Mouse (Mus musculus): ENCODE data around the gene Arl15. TPM values are rescaled to one million over a fixed set of nuclear protein-coding genes. Genes with fewer than 3 reads are reported as not detected.

Gene Arl15
- total and polyA plus RNA-seq, 2 experiments from 2014 or later: 13.6 to 32.6 TPM

DNA sequence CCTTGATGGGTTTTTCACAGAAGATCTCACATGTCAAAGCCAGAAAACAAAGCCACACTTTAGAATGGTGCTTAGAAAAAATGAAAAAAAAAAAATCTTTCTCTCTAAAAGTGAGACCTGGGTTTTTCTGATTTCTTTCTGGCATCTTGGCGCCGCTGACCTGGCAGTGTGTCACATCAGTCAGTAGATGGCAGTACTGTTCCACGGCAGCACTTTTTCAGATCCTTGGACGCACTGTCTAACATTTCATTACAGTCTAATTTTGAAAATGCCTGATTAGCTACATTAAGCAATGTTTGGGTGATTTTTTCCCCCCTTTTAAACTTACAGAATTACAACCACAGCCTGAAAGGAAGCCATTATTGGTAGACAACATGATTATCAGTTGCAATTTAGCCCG lies 83.1 kb downstream of the Arl15 start:
- Histone ChIP-seq H3K27me3 (ENCODE audit: insufficient read depth, low read length) (no peaks in the 10 kb centered on the region), H3K4me2 (ENCODE audit: low read depth, low read length) (no peak overlapping the region), H3K36me3 (ENCODE audit: insufficient read depth, low read length) (no peaks in the 10 kb centered on the region), H3K9me3 (ENCODE audit: low read length) (no peaks in the 10 kb centered on the region), H3K4me1 (ENCODE audit: insufficient read depth, low read length) (peaks cover 4% of the 10 kb centered on the region; the same call in 1 of the 2 replicates), H3K4me3 (ENCODE audit: low read length) (no peak overlapping the region), H3K27ac (no peak overlapping the region), H3K9ac (replicated peaks; ENCODE audit: low read length) (no peak overlapping the region)
- ATAC-seq (peak; percentile 72), DNase-seq (ENCODE audit: low spot score) (peak; percentile 87)
- 10% methylated on average over 5 of the region's 5 CpGs for WGBS
- TF ChIP-seq CTCF (IDR thresholded peaks at IDR 0.05; ENCODE audit: low read depth): peak; percentile 98

DNA sequence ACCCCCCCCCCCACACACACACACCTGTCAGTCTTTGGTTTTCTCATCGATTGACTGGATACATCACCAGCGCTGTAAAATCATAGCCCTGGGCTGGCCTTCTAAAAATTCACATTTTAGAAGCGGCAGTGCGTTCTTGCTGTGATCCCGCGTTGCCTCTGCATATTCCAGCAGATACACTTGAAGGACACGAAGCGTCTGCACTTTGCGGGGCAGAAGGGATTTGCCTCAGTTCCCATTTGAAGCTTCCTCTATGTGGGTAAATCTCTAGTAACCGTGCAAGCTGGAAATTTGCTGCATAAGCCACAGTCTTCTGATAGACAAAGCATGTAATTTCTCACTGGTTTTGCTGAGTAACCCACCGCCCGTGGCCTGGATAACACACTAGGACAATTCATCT lies 84.3 kb downstream of the Arl15 start:
- no peak for TF ChIP-seq CTCF (IDR thresholded peaks at IDR 0.05; ENCODE audit: low read depth)
- H3K4me2 ChIP-seq (ENCODE audit: low read depth, low read length): no peak overlapping the region
- H3K4me3 ChIP-seq (ENCODE audit: low read length): no peak overlapping the region
- peaks cover 4% of the 10 kb centered on the region; the same call in 1 of the 2 replicates for H3K4me1 ChIP-seq (ENCODE audit: insufficient read depth, low read length)
- ATAC-seq: no peak
- DNase-seq (ENCODE audit: low spot score): no peak
- 62% methylated on average over 12 of the region's 12 CpGs for WGBS
- no peak overlapping the region for H3K9ac ChIP-seq (replicated peaks; ENCODE audit: low read length)
- H3K36me3 ChIP-seq (ENCODE audit: insufficient read depth, low read length): no peaks in the 10 kb centered on the region
- H3K9me3 ChIP-seq (ENCODE audit: low read length): no peaks in the 10 kb centered on the region
- H3K27me3 ChIP-seq (ENCODE audit: insufficient read depth, low read length): no peaks in the 10 kb centered on the region
- H3K27ac ChIP-seq: no peak overlapping the region

DNA sequence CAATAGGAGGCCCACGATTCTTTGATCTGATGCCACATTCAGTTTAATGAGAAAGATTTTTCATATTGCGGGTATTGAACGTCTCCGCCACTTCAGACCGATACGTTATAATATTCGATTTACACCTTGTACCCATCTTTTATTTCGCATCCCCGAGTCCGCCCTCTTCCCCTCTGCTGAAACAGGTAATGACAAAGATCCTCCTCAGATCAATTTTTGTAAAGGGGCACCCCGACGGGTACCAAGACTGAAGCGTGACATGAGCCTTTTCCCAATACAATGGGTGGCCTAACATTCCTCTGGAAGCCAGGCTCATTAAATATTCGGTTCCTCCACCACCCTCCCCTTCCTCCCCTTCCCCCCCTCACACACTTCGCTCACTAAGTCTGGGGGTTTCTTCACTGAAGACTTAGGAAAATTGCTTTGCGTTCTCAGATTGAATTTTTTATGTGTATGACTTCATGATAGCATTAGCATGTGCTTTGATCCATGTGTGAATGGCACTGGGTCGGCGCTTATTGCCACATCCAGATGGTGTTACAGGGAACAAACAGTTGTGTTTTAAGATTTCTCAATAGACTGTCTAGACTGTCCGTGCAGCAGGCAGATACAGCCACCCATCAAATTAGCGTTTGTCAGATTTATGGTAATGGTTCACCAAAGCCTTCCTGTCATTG lies 85.5 kb downstream of the Arl15 start:
- WGBS: 22% methylated on average over 20 of the region's 20 CpGs
- Histone ChIP-seq H3K27ac (no peak overlapping the region), H3K27me3 (ENCODE audit: insufficient read depth, low read length) (no peaks in the 10 kb centered on the region), H3K4me2 (ENCODE audit: low read depth, low read length) (peak overlapping the region; percentile 27; the same call in 1 of the 2 replicates), H3K36me3 (ENCODE audit: insufficient read depth, low read length) (no peaks in the 10 kb centered on the region), H3K9me3 (ENCODE audit: low read length) (no peaks in the 10 kb centered on the region), H3K4me3 (ENCODE audit: low read length) (no peak overlapping the region), H3K4me1 (ENCODE audit: insufficient read depth, low read length) (peaks cover 4% of the 10 kb centered on the region; the same call in 1 of the 2 replicates), H3K9ac (replicated peaks; ENCODE audit: low read length) (no peak overlapping the region)
- ATAC-seq (peak; percentile 69), DNase-seq (ENCODE audit: low spot score) (no peak)
- no peak for TF ChIP-seq CTCF (IDR thresholded peaks at IDR 0.05; ENCODE audit: low read depth)

DNA sequence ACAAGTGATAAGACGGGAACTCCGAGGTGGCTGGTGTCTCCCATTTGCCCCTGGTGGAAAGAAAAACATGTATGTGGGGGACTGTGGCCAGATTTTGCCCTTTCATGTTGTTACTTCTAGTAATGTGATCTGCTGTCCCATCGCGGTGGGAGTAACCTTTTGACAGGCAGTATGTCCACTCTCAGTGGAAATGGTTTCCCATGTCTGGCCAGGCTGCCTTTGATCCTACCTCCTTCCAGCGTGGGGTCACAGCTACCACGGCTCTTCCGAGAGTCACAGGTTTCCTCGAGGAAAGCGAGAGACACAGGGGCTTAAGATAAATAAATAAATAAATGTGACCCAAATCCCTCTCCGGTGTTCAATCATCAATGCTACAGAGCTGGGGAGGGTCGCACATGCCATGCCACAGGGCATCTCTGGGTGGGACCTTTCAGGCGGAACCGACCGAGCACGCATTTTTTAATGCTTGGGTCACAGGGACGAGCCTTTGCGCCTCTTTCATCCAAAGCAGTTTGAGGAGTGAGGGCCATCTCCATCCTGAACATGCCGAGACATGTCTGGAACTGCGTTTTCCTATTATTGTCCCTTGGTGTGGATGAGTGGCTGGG lies 86.4 kb downstream of the Arl15 start:
- Histone ChIP-seq H3K4me1 (ENCODE audit: insufficient read depth, low read length) (peaks cover 4% of the 10 kb centered on the region; the same call in 1 of the 2 replicates), H3K9me3 (ENCODE audit: low read length) (no peaks in the 10 kb centered on the region), H3K4me2 (ENCODE audit: low read depth, low read length) (peak overlapping the region; percentile 27), H3K27ac (no peak overlapping the region), H3K4me3 (ENCODE audit: low read length) (no peak overlapping the region), H3K27me3 (ENCODE audit: insufficient read depth, low read length) (no peaks in the 10 kb centered on the region), H3K9ac (replicated peaks; ENCODE audit: low read length) (no peak overlapping the region), H3K36me3 (ENCODE audit: insufficient read depth, low read length) (no peaks in the 10 kb centered on the region)
- ATAC-seq: no peak
- TF ChIP-seq CTCF (IDR thresholded peaks at IDR 0.05; ENCODE audit: low read depth): no peak
- no peak for DNase-seq (ENCODE audit: low spot score)
- WGBS: 29% methylated on average over 19 of the region's 19 CpGs

DNA sequence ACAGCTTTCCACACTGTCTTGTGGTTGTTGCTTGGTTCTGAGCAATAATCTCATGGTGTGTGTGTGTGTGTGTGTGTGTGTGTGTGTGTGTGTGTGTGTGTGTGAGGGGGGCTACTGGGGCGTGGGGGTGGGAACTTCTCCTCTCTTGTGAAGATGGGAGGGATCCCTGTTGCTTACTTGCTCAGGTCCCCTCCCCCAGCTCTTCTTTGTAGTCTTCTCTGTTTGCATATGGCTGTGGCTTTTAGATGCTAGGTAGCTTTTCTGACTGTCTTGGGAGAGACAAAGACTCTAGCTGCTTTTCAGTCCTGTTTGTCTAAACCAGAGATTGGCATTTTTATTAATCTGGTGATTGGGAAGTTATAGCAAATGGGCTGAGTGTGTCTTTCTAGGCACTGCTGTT lies 88.7 kb downstream of the Arl15 start:
- WGBS: 23% methylated on average over 1 of the region's 1 CpGs
- Histone ChIP-seq H3K4me2 (ENCODE audit: low read depth, low read length) (no peak overlapping the region), H3K4me1 (ENCODE audit: insufficient read depth, low read length) (peaks cover 4% of the 10 kb centered on the region; the same call in 1 of the 2 replicates), H3K27me3 (ENCODE audit: insufficient read depth, low read length) (no peaks in the 10 kb centered on the region), H3K9me3 (ENCODE audit: low read length) (no peaks in the 10 kb centered on the region), H3K9ac (replicated peaks; ENCODE audit: low read length) (no peak overlapping the region), H3K4me3 (ENCODE audit: low read length) (no peak overlapping the region), H3K27ac (no peak overlapping the region), H3K36me3 (ENCODE audit: insufficient read depth, low read length) (no peaks in the 10 kb centered on the region)
- ATAC-seq: no peak
- no peak for TF ChIP-seq CTCF (IDR thresholded peaks at IDR 0.05; ENCODE audit: low read depth)
- DNase-seq (ENCODE audit: low spot score): no peak

DNA sequence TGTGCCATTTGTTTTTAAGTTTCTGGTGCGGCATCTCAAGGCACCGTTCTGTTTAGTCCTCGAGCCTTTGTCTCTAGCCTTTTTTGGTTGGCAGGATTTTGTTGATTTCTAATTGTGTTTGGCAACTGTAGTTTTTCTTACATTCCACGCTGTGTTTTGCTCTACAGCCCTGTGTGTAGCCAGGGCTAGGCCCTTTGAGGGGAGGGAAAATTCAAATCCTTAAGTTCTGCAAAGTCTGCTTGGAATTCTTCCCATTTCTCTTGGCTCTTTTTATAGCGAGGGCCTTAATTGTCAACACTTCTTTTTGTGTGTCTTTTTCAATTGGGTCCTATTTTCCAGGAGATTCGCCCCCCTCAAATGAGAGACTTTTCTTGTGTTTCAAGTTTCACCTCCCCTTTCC lies 92.8 kb downstream of the Arl15 start:
- TF ChIP-seq CTCF (IDR thresholded peaks at IDR 0.05; ENCODE audit: low read depth): no peak
- Histone ChIP-seq H3K4me2 (ENCODE audit: low read depth, low read length) (no peak overlapping the region), H3K9me3 (ENCODE audit: low read length) (no peaks in the 10 kb centered on the region), H3K4me1 (ENCODE audit: insufficient read depth, low read length) (no peaks in the 10 kb centered on the region), H3K9ac (replicated peaks; ENCODE audit: low read length) (no peak overlapping the region), H3K36me3 (ENCODE audit: insufficient read depth, low read length) (no peaks in the 10 kb centered on the region), H3K27ac (no peak overlapping the region), H3K4me3 (ENCODE audit: low read length) (no peak overlapping the region), H3K27me3 (ENCODE audit: insufficient read depth, low read length) (no peaks in the 10 kb centered on the region)
- WGBS: 44% methylated on average over 6 of the region's 6 CpGs
- DNase-seq (ENCODE audit: low spot score) (no peak), ATAC-seq (no peak)

DNA sequence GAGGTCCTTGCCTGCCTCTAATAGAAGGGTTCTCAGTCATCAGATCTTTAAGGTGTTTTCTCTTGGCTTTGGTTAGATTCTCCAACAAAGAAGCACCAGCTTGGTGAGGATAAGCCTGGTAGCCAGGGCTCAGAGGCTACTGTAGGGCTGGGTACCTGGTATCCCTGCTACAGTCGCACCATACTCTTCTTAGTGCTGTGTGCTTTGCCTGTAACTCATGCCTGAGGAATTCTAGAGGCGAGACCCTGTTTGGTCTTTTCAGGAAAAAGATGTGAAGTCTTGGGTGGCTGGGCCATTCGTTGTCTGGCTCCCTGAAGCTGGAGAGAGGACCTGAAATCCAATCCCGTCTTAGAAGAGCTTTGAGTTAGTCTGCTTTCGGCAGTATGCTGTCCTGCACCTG lies 93.8 kb downstream of the Arl15 start:
- WGBS: 71% methylated on average over 5 of the region's 5 CpGs
- Histone ChIP-seq H3K27me3 (ENCODE audit: insufficient read depth, low read length) (no peaks in the 10 kb centered on the region), H3K36me3 (ENCODE audit: insufficient read depth, low read length) (no peaks in the 10 kb centered on the region), H3K27ac (no peak overlapping the region), H3K4me3 (ENCODE audit: low read length) (no peak overlapping the region), H3K4me1 (ENCODE audit: insufficient read depth, low read length) (no peaks in the 10 kb centered on the region), H3K9me3 (ENCODE audit: low read length) (no peaks in the 10 kb centered on the region), H3K4me2 (ENCODE audit: low read depth, low read length) (no peak overlapping the region), H3K9ac (replicated peaks; ENCODE audit: low read length) (no peak overlapping the region)
- ATAC-seq (no peak), DNase-seq (ENCODE audit: low spot score) (no peak)
- no peak for TF ChIP-seq CTCF (IDR thresholded peaks at IDR 0.05; ENCODE audit: low read depth)

All from hindbrain, postnatal 0 days (tissue).